Mouse (Mus musculus) embryonic facial prominence, embryonic 15.5 days (tissue): ENCODE measurements around the gene Msi2. TPM values are rescaled to one million over a fixed set of nuclear protein-coding genes. Genes with fewer than 3 reads are reported as not detected.
A peak's percentile ranks its signal among the peaks of the same experiment; 100 is the strongest.

Experiments
- ATAC-seq: fragments of 200-750 bp; cut with Nextera tagmentation; 2 replicates; pipeline ENCODE4 v1.8.0; 2017; ENCODE audit warnings: low read depth, moderate TSS enrichment; ENCODE audit not compliant: insufficient number of reproducible peaks, low FRiP score, low TSS enrichment
- H3K27ac ChIP-seq: fragments of 300-500 bp; sonication (generic); replicated peaks from 2 replicates; pipeline ENCODE4 v1.5.1; 2015; ENCODE audit warnings: mild to moderate bottlenecking, inconsistent platforms
- H3K27me3 ChIP-seq: fragments of 300-500 bp; sonication (generic); 2 replicates; pipeline ENCODE4 v1.6.1; 2015; ENCODE audit warnings: inconsistent platforms
- H3K36me3 ChIP-seq: fragments of 300-500 bp; sonication (generic); 2 replicates; pipeline ENCODE4 v1.6.1; 2015; ENCODE audit warnings: mild to moderate bottlenecking, inconsistent platforms
- H3K4me1 ChIP-seq: fragments of 300-500 bp; sonication (generic); 2 replicates; pipeline ENCODE4 v1.6.1; 2015; ENCODE audit warnings: inconsistent platforms
- H3K4me2 ChIP-seq: fragments of 300-500 bp; sonication (generic); replicated peaks from 2 replicates; pipeline ENCODE4 v1.6.1; 2015; ENCODE audit warnings: mild to moderate bottlenecking, inconsistent platforms
- H3K4me3 ChIP-seq: fragments of 300-500 bp; sonication (generic); replicated peaks from 2 replicates; pipeline ENCODE4 v1.5.1; 2015; ENCODE audit warnings: mild to moderate bottlenecking, inconsistent platforms
- H3K9ac ChIP-seq: fragments of 300-500 bp; sonication (generic); 2 replicates; pipeline ENCODE4 v1.6.1; 2015; ENCODE audit warnings: inconsistent platforms
- H3K9me3 ChIP-seq: fragments of 300-500 bp; sonication (generic); replicated peaks from 2 replicates; pipeline ENCODE4 v1.6.1; 2016; ENCODE audit warnings: inconsistent platforms
- WGBS: fragments of 180-500 bp; shearing (Covaris S2); methylation state at CpG from one replicate; pipeline ENCODE4 v1.1.7; 2015; 5-methylcytosine and 5-hydroxymethylcytosine counted together
- polyA plus RNA-seq: library from polyadenylated mRNA; unstranded; fragments of >200 nt; fragmentation: Nextera tagmentation; extraction: Ambion mirVana; gene quantifications from 2 replicates; pipeline ENCODE4 v1.2.1, GENCODE M21; 2015

Gene Msi2
- polyA plus RNA-seq, 1 experiment from 2014 or later, result 19.7 TPM

DNA sequence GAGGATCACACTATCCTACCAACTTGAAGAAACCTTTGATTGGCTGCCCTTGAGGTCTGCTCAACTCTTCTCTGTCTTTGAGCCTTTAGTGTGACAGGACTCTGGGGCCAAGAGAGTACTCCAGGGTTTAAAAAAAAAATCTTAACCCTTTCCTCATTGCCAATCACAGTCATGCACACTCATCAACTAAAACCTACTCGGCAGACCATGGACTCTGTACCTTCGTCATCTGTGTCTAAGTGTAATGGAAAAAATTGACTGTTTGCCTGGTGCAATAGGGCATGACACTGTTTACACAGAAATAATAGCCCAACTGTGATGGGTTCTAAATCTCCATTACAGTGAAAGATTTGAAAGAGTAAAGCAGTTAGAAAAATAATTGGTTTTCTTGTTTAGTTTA is 186.3 kb downstream of the Msi2 start:
- H3K36me3 ChIP-seq, result no peaks in the 10 kb centered on the region
- H3K4me3 ChIP-seq, result no peak overlapping the region
- H3K4me1 ChIP-seq, result peaks cover 33% of the 10 kb centered on the region
- H3K9ac ChIP-seq, result no peak overlapping the region
- no peaks in the 10 kb centered on the region for H3K9me3 ChIP-seq
- ATAC-seq, result no peak
- 90% methylated on average over 2 of the region's 2 CpGs for WGBS
- no peaks in the 10 kb centered on the region for H3K27me3 ChIP-seq
- H3K27ac ChIP-seq, result no peak overlapping the region
- no peak overlapping the region for H3K4me2 ChIP-seq

DNA sequence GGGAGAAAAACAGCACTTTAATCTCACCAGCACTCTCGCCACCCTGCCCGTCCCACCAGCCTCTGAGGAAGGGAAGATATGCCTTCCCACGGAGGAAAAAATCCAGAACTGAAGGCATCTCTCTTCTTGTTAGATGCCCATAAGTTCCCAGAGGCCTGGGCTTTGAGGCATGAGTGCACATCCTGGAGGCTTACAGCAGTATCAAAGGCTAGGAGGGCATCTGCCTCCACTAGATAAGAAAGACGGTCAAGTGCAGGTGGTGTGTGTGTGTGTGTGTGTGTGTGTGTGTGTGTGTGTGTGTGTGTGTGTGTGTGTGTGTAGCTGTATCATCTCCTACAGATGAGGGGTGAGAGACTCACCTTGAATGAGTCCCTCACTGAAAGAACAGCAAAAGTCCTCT is 188.3 kb downstream of the Msi2 start:
- no peak for ATAC-seq
- 81% methylated on average over 4 of the region's 4 CpGs for WGBS
- H3K36me3 ChIP-seq, result no peaks in the 10 kb centered on the region

DNA sequence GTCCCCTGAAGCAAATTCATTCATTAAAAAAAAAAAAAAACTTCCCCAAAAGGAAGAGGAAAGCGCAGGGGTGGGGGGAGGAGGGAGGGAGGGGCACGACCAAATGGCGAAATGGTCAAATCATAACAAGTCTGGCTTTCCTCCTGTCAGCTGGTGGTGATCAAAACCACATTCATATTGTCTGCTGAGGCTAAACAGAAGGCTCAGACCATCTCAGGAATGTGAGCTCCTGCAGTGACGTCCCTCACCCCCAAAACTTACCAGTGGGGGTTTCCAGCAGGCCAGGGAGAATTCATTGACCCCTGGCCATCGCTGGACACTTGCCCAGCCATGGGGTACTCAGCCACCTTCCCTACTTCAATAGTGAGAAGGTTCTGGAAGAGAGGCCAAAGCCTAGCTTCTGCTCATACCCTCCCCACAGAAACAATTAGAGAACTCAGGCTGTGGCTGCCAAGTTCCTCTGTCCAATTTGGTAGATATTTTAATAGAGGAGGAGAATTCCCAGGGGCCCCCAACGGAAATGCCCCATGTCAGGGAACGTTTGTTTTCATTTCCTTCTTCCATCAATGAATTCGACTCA is 189.7 kb downstream of the Msi2 start:
- H3K36me3 ChIP-seq, result no peaks in the 10 kb centered on the region
- ATAC-seq, result no peak
- no peak overlapping the region for H3K27ac ChIP-seq
- H3K4me1 ChIP-seq, result peaks cover 63% of the 10 kb centered on the region
- H3K4me3 ChIP-seq, result no peak overlapping the region
- no peak overlapping the region for H3K4me2 ChIP-seq
- no peaks in the 10 kb centered on the region for H3K27me3 ChIP-seq
- H3K9ac ChIP-seq, result no peak overlapping the region
- no peaks in the 10 kb centered on the region for H3K9me3 ChIP-seq
- 11% methylated on average over 8 of the region's 8 CpGs for WGBS

More for the DNA sequence above, 188.3 kb downstream of the Msi2 start:
- Histone ChIP-seq H3K27ac (no peak overlapping the region), H3K9ac (no peak overlapping the region), H3K9me3 (no peaks in the 10 kb centered on the region), H3K4me2 (no peak overlapping the region), H3K4me3 (no peak overlapping the region), H3K4me1 (peaks cover 53% of the 10 kb centered on the region), H3K27me3 (no peaks in the 10 kb centered on the region)

DNA sequence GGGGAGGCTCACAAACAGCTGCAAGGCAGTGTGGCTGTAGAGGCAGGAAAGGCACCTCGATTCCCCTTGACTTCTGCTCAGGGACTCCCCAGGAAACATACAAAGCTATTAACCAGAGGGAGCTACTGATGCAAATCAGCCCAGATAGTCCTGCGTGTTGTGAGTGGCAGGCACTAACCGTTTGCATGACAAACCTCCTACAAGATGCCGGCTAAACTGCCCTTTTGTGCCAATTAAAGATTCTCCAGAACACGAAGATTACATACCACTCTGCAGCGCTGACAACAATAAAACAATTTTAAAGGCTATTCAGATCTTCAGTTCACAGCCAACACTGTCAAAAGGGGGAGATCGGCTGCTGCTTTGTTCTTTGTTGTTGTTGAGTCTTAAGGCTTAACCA is 191.6 kb downstream of the Msi2 start:
- Histone ChIP-seq H3K4me2 (no peak overlapping the region), H3K36me3 (no peaks in the 10 kb centered on the region), H3K9me3 (no peaks in the 10 kb centered on the region), H3K9ac (no peak overlapping the region), H3K4me3 (no peak overlapping the region), H3K27ac (0 out of 2 replicates have a peak overlapping the region, but pooled peaks have one; percentile 17), H3K27me3 (no peaks in the 10 kb centered on the region), H3K4me1 (peaks cover 77% of the 10 kb centered on the region)
- ATAC-seq, result no peak
- 26% methylated on average over 7 of the region's 7 CpGs for WGBS

DNA sequence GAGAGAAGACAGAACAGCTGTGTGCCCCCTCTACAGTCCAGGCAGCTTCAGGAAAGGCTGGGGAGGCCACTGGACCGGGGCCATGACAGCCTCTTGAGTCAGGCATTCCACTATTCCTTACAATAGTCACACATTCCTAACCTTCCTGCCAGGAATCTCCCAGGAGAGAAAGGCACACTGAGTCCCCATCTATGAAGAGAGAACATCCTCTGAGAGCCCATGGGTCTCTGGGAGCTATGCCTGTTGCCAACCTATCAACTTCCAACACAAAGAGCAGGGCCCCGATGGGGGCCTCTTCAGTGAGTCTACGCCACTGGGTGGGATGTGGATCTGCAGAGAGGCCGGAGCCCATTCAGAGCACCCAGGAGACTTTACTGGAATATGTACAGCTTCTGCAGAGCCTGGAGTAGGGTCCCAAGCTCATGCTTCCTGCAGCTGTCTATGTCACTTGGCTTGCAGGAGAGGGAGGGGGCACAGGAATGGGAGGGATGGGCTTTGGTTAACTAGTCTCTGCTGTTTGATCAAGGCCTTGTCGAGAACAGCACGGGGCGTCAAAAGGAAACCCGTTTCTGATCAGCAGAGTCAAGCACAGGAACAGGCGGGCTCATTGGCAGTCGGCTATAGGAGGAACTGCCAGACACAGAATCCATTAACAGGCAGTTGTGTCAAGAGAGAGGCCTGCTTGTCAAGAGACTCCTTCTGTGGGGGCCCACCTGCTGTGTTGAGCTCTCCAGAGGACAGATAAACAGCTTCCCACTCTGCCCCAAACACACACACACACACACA is 193.3 kb downstream of the Msi2 start:
- H3K27me3 ChIP-seq, result no peaks in the 10 kb centered on the region
- H3K4me1 ChIP-seq, result peaks cover 77% of the 10 kb centered on the region
- no peaks in the 10 kb centered on the region for H3K9me3 ChIP-seq
- 0 out of 2 replicates have a peak overlapping the region, but pooled peaks have one; percentile 6 for H3K4me2 ChIP-seq
- WGBS, result 28% methylated on average over 10 of the region's 10 CpGs
- H3K27ac ChIP-seq, result peak overlapping the region; percentile 79
- no peak overlapping the region for H3K4me3 ChIP-seq
- no peak overlapping the region for H3K9ac ChIP-seq
- ATAC-seq, result peak; percentile 59
- H3K36me3 ChIP-seq, result no peaks in the 10 kb centered on the region

DNA sequence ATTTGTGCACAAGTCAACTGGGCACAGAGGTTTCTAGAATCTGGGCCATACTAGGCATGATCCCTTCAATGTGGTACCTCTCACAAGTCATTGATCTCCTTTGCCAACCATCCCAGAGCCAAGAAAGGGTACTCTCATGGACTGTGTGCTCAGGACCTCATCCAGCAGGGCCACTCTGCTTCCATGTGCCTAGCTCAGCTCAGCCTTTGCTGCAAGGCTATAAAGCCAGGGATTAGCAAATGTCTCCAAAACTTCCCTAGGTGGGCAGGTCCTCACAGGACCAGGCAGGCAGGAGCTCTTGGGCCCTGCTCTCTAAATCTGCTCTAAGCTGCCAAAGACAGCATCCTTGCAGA is 193.9 kb downstream of the Msi2 start:
- ATAC-seq, result no peak; the same call in 1 of the 2 replicates
- Histone ChIP-seq H3K27ac (peak overlapping the region; percentile 79), H3K4me2 (0 out of 2 replicates have a peak overlapping the region, but pooled peaks have one; percentile 6), H3K4me3 (no peak overlapping the region), H3K36me3 (no peaks in the 10 kb centered on the region), H3K9ac (no peak overlapping the region), H3K9me3 (no peaks in the 10 kb centered on the region), H3K27me3 (no peaks in the 10 kb centered on the region), H3K4me1 (peaks cover 72% of the 10 kb centered on the region)

DNA sequence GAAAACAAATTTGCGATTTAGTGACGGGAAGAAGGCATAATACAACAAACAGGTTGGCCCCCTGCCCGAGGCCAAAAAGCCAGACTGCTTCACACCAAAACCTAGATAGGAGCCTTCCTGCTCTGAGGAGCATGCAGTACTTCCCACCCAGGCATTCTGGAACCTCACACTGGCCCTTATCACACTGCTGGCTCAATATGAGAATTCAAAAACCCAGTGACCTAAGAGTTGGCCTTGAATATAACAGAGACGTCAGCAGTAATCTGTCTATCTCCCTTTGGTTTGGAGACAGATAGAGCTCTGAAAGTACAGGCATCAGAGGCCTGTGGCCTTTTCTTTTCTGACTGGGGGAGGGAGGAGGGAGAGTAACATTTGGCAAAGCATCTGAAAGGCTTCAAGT is 194.4 kb downstream of the Msi2 start:
- Histone ChIP-seq H3K27ac (peak overlapping the region; percentile 79; the same call in 1 of the 2 replicates), H3K4me2 (no peak overlapping the region), H3K9me3 (no peaks in the 10 kb centered on the region)

DNA sequence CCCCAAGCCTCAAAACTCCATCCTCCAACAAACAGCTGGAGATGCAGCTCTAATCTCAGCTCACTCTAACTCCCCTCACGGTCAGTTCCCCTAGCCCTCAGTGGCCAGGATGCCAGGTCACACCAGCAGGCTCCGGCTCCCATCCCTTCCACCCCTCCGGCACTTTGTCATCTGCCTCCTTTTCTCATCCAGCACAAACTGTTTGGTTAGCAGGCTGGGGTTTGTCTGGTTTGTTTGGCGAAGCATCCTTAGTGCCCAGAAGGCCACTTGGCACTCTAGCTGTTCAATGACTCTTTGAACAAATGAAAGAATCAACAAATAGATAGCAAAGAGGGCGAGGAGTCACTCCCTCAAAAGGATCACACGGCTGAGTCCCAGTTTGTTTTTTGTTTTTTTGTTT is 194.8 kb downstream of the Msi2 start:
- H3K4me2 ChIP-seq, result no peak overlapping the region
- peak overlapping the region; percentile 79; the same call in 1 of the 2 replicates for H3K27ac ChIP-seq
- no peak for ATAC-seq
- no peaks in the 10 kb centered on the region for H3K27me3 ChIP-seq
- H3K4me1 ChIP-seq, result peaks cover 63% of the 10 kb centered on the region
- H3K4me3 ChIP-seq, result no peak overlapping the region
- no peaks in the 10 kb centered on the region for H3K9me3 ChIP-seq
- WGBS, result 72% methylated on average over 6 of the region's 6 CpGs
- no peak overlapping the region for H3K9ac ChIP-seq
- no peaks in the 10 kb centered on the region for H3K36me3 ChIP-seq

More for the DNA sequence above, 194.4 kb downstream of the Msi2 start:
- no peak for ATAC-seq
- Histone ChIP-seq H3K27me3 (no peaks in the 10 kb centered on the region), H3K36me3 (no peaks in the 10 kb centered on the region), H3K4me1 (peaks cover 68% of the 10 kb centered on the region), H3K9ac (no peak overlapping the region), H3K4me3 (no peak overlapping the region)
- WGBS, result 54% methylated on average over 4 of the region's 4 CpGs

DNA sequence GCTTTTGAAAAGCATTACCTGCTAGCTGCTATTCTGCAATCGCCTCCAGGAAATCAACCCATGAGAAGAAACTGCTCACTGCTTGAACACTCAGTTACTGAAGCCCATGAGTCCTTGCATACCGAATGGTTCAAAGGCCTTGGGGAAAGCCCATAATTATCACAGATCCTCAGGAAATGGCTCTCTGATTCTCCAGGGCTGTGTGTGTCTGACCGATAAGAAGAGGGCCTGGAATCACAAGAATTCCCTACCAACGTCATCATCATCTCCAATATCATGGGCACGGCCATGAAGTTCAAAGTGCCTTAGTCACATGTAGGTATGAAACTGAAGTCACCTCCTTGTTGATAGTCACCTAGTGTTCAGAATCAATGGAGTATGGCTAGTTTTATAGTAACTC is 196.2 kb downstream of the Msi2 start:
- WGBS, result 68% methylated on average over 5 of the region's 5 CpGs
- Histone ChIP-seq H3K27ac (0 out of 2 replicates have a peak overlapping the region, but pooled peaks have one; percentile 18), H3K36me3 (no peaks in the 10 kb centered on the region), H3K9ac (no peak overlapping the region), H3K4me3 (no peak overlapping the region), H3K4me1 (peaks cover 55% of the 10 kb centered on the region), H3K27me3 (no peaks in the 10 kb centered on the region), H3K9me3 (no peaks in the 10 kb centered on the region), H3K4me2 (no peak overlapping the region)
- ATAC-seq, result no peak

DNA sequence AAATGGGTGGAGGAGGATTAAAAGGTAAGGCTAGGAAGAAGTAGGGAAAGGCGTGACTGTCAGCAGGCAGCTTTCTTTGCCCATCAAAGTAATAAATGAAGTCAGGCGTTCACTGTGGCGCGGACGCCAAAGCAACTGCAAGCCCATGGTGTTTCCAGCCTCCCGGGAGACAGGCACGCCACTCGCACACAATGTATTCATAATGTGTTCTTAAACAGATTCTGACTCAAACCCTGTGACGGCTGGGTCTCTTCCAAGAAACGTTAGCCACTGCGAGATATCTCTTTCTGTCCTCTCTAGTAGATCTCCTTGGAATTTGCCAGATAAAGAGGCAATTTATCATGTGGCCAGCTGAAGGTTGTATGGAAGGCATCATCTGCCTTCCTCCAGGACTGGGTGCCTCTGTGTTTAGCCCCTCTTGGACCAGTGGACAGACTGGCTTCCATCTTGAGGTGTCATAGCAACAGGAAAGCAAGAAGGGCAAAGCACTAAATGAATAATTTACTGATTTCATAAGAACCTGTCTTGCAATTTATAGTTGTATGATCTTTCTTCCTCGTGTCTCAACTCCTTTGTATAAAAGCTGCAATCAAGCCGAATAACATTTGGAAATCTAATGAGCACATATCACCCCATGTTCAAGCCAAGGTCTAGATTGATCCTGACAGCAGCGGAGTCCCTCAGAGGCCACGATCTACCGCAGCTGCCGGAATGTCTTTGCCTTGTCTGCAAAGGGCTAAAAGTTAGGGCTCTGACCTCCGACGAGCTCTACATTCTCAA is 197.2 kb downstream of the Msi2 start:
- Histone ChIP-seq H3K4me2 (no peak overlapping the region), H3K36me3 (no peaks in the 10 kb centered on the region), H3K4me1 (peaks cover 50% of the 10 kb centered on the region), H3K4me3 (no peak overlapping the region), H3K27ac (no peak overlapping the region), H3K9me3 (no peaks in the 10 kb centered on the region), H3K27me3 (no peaks in the 10 kb centered on the region), H3K9ac (no peak overlapping the region)
- ATAC-seq, result no peak
- 71% methylated on average over 19 of the region's 19 CpGs for WGBS

DNA sequence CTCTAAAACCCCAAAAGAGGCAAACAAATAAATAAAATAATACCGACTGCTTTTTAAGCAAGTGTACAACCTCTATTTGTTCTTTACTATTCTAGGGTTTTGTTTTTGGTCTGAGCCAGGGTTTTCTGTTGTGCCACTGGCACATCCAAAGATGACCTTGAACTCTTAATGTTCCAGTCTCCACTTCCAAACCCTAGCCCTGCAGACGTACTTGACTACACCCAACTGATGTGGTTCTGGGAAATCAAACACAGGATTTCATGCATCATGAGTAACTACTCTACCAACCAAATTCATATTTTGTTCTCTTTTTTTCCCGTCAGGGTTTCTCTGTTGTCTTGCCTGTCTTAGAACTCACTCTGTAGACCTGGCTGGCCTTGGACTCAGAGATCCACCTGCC is 200.0 kb downstream of the Msi2 start:
- Histone ChIP-seq H3K27me3 (no peaks in the 10 kb centered on the region), H3K4me3 (no peak overlapping the region), H3K9ac (no peak overlapping the region), H3K4me2 (no peak overlapping the region), H3K4me1 (peaks cover 34% of the 10 kb centered on the region), H3K27ac (no peak overlapping the region), H3K36me3 (no peaks in the 10 kb centered on the region), H3K9me3 (no peaks in the 10 kb centered on the region)
- WGBS, result 88% methylated on average over 3 of the region's 3 CpGs
- ATAC-seq, result no peak
